Mouse (Mus musculus): ENCODE measurements around the gene Cuedc2.

The Cuedc2 gene

DNA sequence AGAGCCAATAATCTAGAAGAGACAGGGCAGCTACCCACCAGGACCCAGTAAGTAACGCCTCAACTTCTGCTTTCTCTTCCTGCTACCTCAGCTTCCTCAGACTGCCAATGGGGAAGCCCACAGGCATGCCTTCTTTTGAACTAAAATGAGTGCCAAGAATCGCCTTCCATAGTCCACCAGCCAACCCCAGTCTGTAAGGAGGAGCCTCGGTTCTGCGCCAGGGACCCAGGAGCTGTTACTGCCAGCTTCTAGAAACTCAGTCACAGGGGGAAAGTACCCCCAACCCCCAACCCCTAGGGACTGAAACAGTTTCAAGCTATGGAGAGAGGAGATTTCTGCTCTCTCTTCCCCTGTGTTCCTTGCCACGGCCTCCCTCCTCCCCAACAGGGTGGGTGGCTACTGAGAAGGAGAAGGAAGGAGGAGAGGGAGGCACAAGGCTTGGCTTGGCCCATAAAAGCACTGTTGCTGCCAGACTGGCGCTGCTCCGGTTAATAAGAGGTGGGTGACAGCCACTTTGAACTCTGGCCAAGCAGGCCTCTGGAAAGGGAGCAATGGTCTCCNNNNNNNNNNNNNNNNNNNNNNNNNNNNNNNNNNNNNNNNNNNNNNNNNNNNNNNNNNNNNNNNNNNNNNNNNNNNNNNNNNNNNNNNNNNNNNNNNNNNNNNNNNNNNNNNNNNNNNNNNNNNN is 927 bp upstream of the Cuedc2 start:
- DNase-seq (ENCODE audit: low spot score): no peak

DNA sequence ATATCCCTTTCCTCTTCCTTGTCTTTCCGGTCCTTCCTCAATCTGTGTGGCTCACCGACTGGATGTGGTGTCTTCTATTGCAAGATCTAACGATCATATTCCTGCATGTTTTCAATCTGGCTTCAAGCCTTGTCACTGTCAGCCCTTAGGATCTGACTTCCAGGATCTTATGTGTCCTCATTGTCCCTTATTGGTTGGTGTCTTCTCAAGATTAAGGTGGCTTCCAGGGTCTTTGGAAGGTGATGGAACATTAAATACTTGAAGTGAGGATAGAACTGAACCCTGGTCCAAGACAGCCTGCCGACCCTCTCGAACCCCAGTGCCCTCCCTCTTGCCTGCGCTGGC is 412 bp upstream of the Cuedc2 start:
- DNase-seq (ENCODE audit: low spot score): no peak

DNA sequence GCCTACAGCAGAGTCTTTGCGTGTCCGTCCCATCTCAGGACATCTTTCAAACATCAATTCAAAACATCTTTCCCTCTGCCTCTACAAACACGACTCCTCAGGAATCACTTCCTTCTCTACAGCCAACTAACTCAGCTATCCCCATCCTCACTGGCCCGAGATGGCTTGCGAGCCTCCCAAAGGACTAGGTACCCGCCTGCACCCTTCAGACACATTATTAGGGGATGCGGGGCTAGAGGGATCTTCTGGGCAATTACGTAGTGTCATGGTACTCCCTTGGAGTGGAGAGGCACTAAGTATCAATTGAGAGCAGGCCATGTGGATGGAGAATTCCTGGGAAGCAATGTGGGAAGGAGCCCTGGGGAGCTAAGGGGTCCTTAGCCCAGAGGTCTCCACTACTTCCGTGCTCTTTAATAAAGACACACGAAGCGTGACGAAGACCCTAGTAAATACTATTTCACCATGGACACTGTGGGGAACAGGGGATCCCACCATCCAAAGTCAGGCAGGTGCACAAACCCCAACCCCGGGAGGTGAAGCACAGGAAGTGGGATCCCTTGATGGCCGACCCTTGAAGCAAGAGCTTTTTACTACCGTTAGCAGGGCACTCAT is 677 bp downstream of the Cuedc2 start:
- no peak for DNase-seq (ENCODE audit: low spot score)

DNA sequence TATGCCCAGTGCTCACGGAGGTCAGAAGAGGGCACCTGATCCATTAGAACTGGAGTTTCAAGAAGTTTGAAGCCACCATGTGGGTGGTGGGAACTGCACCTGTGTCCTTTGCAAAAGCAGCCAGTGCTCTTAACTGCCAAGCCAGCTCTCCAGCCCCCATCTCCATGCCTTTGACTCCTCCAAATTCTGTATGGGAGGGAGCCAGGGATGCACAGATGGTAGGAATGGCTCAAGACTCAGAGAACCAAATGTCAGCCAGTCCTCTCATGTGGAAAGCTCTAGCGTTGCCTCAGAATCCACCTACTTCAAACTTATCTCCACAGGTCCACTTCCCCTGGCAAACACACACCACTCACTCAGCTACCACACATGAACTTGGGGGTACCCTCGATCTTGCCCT is 4.6 kb downstream of the Cuedc2 start:
- DNase-seq (ENCODE audit: low spot score): no peak

DNA sequence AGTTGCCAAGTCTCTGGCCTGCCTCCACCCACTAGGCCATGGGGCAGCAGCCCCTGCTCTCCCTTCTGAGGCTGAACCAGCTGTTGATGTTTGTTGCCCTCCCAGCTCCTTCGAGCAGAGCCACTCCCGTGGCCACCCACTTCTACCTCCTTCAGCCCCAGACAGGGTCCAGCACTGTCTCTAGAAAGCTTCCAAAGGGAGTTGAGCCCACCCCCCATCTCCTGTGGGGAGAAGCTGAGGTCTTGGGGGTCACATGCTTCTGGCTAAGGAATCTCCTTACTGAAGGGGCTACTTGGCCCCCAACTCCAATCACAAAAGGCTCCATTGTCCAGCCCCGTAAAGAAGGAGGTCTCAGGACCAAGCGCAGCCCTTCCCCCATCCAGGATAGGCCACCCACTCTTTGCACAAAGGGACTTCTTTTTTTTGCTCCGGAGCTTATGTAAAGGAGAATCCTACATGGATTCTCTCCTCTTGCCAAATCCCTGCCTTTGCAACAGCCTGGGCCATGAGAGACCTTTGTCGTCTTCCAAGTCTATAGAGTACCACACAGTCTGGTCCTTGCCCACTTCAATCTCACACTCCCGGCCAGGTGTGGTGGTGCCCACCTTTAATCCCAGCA is 5.7 kb downstream of the Cuedc2 start:
- no peak for DNase-seq (ENCODE audit: low spot score)

DNA sequence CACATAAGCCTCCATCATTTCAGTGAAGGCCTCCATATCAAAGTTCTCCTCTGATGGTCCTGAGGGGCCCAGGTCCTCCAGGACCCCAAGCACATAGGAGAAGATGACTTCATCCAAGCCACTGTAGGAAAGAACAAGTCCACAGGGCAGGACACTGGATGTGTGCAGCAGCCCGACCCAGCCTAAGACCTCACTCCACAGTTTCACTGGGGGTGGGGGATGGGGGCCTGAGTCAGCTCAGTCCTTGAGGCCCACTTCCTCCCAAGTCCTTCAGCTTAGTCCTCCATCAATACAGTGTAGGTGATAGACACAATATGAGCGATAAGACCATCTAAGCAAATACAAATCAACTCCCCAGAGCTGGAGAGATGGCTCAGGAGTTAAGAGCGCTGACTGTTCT is 6.6 kb downstream of the Cuedc2 start:
- no peak for DNase-seq (ENCODE audit: low spot score)

DNA sequence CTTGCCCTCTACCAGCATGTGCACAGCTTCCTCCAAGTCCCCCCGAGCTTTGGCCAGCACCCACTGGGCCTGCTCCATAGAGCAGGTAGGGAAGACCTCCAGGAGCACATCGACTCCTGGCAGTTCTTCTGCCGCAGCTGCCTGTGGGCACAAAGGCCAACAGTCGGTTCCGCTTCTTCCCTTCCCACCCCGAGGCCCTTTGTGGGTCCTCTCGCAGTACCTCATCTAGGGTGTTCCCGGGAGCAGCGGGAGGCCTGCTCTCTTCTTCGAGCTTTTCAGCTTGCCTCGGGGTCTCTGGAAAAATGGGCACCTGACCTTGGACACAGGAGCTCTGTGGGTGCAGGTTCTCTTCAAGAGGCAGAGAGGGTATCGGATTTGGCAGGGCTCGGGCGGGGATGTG is 7.2 kb downstream of the Cuedc2 start:
- DNase-seq (ENCODE audit: low spot score): no peak

DNA sequence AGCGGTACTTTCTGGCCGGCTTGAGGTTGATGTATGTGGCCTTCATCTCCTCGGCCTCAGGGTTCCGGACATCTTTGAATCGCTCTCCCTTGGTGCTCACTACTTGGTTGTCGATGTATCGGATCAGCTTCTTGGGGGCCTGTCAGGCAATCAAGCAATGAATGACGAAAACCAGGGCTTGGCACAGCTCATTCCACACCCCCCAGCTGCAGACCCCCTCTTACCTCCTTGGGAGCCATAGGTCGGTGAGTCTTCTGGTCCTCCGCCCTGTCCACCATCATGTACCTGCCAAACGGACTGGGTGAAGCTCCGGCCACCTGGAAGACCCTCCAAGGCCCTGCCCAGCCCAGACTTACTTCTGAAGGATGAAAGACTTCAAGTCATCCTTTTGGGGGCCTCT is 7.8 kb downstream of the Cuedc2 start:
- DNase-seq (ENCODE audit: low spot score): no peak

DNA sequence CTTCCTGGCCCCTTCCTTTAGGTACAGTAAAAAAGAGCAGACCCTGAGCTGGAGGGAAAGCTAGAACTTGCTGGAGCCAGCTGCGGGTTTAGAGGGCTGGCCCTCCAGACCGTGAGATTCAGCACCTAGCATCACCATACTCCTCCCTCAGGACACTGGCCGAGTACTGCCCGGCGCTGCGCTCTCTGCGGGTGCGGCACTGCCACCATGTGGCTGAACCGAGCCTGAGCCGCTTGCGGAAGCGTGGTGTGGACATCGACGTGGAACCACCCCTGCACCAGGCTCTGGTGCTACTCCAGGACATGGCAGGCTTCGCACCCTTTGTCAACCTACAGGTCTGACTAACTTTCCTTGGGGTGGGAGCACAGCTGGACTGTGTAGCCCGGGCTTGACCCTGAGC is 8.6 kb downstream of the Cuedc2 start:
- DNase-seq (ENCODE audit: low spot score): peak; percentile 86

DNA sequence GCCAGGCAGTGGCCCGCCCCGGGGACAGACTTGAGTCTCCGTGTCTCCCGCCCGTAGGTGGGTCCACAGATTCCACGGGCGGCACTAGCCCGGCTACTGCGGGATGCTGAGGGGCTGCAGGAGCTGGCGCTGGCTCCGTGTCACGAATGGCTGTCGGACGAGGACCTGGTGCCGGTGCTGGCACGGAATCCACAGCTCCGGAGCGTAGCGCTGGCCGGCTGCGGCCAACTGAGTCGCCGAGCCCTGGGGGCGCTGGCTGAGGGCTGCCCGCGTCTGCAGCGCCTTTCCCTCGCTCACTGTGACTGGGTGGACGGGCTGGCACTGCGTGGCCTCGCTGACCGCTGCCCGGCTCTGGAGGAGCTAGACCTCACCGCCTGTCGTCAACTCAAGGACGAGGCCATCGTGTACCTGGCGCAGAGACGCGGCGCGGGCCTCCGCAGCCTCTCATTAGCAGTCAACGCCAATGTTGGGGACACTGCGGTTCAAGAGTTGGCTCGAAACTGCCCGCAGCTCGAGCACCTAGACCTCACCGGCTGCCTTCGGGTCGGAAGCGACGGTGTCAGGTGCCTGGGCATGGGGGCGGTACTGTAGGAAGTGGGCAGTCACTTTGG is 9.4 kb downstream of the Cuedc2 start:
- no peak for DNase-seq (ENCODE audit: low spot score)

DNA sequence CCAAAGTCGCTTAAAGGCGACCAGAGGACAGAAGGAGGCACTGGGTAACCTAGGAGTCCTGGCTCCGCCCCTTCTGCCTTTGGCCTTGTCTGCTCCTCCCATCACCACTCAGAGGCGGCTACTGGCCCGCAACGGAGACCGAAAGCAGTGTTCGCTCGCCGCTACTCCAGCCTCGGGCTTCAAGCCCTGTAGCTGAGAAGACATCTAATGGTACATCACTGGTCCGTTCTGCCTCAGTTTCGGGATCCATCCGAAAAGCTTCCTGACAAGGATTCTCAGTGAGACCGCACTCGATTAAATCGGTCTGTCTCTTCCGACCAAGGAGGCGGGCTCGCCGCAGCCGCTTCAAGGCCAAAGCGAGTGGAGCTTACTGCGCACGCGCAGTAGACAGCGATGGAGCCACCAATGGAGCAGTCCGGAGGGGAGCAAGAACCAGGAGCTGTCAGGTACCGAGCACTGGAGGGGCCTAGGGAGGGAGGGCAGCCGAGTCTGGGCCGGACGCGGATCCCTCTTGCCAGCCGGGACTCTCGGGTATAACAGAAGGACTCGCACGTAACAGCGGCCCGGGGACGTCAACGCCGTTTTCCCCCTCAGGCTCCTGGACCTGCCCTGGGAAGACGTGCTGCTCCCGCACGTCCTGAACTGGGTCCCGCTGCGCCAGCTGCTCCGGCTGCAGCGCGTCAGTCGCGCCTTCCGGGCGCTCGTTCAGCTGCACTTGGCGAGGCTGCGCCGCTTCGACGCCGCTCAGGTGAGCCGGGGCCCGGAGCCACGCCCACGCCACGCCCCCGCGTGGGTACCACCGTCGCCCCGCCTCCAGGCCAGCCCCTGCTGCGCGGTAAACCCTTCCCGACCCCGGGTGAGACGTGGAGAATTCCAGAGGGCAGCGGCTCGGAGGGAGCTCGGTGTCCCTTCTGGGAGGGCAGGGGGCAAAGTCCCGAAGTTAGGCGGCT is 10.1 kb downstream of the Cuedc2 start, which contains the start of gene Fbxl15:
Gene Fbxl15 (plus strand): TSS at position 104 of the 950 bp plus-strand sequence.
- peak; percentile 96 for DNase-seq (ENCODE audit: low spot score)

DNA sequence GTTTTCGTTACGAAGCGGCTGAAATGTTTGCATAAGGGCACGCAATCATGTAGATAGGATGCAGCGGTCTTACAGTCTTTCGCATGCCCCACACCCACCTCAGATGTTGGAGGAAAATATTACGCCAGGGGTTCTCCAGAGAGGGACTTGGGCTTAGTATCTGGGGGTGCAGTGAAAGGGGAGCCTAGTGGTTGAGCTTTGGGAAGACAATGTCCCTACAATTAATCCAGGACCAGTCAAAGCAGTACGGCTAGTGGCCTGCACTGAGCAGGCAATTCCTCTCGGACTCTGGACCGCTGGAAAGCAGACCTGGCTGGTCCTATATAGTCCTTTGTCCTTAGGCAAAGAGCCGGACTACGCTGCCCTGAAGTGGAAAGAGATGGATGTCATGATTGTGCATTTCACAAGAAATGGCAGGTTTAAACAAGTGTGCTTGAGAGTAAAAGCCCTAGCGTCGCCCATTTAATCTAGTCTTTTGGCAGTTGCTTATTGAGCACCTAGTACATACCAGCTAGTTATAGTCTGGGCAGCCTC is 10.9 kb downstream of the Cuedc2 start:
- DNase-seq (ENCODE audit: low spot score): no peak

DNA sequence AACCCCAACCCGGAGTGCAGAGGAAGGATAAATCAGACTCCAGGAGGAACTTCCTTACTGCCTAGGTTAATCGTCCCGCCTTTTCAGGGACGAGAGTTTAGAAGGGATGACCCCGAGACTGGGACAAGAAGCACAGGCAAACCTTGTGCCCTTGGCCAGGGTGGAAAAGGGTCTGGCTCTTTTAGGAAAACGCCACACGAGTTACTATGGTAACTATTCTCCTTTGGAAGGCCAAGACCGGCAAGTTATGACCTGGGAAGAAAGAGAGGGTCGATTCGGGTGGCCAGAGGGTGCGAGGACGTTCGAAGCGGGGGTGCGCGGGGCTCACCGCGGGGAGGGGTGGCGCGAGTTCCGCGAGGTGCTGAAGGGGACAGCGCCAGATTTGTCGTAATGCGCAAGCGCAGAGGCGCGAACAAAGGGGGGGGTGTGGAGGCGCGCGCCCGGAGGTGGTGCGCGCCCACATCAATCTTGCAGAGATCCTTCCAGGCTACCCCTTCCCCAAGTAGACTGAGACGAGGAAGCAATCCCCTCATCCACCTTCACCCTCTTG is 11.7 kb downstream of the Cuedc2 start, which contains the start of gene Psd:
Gene Psd (minus strand): TSS at position 401 of the 550 bp plus-strand sequence.
- DNase-seq (ENCODE audit: low spot score): peak; percentile 64

DNA sequence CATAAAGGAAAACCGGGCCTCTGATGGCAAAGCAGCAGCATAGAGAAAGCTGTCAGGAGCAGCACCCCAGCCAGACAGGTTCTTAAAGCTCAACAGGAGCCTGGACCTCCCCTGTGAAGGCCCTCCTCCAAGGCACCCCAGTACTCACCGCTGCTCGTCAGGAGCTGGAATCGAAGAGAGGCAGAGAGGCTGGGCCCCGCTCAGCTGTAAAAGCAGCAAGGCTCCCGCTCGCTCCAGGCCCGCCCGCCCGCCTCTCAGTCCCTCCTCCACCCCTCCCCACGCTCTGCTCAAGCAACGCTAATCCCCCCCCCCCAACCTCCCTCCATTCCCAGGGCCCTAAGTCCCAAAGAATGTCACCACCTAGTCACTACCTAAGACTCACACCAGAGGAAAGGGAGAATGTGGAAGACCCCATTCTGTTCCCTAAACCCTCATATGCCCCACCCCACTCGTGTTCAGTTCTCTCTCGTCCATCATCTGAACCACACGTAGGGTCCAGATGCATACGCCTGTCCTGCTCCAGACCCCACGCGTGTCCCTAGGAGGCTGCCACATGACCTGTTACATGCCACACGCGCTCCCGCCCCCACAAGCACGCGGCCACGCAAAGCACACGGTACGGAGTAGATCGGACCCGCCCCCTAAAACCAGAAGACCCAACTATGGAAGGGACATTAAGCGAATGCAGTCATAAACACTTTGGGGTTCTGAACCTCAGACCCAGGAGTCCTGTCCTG is 12.3 kb downstream of the Cuedc2 start:
- no peak for DNase-seq (ENCODE audit: low spot score)

DNA sequence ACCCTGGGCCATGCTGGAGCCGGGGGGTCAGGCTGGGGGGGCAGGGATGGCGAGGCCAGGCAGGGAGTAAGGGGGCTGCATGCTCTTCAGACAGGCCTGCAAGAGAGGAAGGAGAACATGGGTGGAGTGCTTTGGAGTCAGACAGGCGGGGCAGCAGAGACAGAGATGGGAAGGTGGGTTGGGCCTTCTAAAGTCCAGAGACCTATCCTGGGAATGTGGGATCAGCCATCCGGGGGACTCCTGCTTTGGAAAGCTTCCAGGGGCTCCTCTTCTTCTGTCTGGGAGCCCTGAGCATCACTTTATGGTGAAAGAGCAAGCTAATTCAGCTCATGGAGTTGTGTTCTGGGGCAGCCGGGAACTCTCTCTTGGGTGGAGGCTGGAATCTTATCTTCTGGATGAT is 13.6 kb downstream of the Cuedc2 start:
- DNase-seq (ENCODE audit: low spot score): no peak

DNA sequence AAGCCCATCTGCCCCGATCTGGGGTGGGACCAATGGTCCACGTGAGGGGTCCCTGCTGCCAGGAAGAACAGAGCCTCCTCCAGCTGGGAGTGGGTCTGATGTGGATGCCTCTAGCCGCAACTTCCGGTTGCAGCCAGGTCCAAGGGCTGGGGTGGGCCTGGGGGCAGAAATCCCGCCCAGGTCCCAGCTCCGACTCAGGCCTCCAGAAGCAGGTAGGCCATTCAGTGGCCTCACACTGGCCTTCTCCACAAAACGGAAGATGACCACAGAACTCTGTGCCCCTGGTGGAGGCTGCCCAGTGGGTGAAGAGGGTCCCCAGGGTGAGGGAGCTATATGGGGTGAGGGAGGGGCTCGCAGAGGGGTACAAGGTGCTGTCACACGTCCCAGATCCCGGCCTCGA is 14.1 kb downstream of the Cuedc2 start:
- DNase-seq (ENCODE audit: low spot score): no peak

DNA sequence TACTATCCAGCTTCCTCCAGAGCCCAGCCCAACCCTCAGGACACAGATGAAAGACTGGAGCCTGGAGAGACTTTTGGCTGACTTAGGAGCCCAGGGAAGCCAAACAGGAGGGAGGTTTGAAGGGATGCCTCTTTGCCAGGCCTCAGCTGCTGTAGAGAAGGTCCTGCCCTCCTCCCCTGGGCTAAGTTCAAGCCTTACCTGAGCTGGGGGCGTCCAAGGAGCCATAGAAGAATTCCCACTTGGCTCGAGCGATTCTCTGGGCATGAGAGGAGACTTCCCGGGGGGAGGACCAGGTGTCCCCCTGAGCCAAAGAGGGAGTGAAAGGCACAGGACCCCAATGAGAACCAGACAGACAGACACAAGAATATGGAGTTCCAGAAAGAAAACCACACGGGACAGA is 14.8 kb downstream of the Cuedc2 start:
- DNase-seq (ENCODE audit: low spot score): no peak

DNA sequence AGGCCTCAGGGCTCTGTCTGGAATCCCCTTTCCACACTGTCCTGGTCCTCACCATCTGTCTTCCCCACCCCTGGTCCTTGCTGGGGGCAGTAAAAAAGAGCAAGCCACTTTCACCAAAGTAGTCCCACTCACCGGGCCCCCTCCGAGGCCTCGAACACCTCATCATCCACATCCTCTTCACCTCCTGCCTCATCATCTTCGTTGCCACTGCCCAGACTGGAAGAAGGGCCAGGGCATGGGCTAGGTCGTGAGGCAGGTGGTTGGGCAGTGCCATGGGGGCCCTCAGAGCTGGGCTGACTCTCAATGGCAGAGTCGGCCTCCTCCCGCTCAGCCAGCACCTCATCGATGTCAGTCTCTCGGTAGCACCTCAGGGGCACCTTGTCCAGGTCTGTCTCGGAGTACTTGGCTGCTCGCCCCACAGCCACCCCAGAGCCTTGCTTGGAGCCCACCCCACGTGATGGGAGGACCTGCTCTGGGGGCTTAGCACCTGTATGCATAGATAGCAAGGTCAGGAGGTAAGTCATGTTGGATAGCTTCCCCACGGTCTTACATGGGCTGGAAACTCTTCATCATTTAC is 15.4 kb downstream of the Cuedc2 start:
- no peak for DNase-seq (ENCODE audit: low spot score)

DNA sequence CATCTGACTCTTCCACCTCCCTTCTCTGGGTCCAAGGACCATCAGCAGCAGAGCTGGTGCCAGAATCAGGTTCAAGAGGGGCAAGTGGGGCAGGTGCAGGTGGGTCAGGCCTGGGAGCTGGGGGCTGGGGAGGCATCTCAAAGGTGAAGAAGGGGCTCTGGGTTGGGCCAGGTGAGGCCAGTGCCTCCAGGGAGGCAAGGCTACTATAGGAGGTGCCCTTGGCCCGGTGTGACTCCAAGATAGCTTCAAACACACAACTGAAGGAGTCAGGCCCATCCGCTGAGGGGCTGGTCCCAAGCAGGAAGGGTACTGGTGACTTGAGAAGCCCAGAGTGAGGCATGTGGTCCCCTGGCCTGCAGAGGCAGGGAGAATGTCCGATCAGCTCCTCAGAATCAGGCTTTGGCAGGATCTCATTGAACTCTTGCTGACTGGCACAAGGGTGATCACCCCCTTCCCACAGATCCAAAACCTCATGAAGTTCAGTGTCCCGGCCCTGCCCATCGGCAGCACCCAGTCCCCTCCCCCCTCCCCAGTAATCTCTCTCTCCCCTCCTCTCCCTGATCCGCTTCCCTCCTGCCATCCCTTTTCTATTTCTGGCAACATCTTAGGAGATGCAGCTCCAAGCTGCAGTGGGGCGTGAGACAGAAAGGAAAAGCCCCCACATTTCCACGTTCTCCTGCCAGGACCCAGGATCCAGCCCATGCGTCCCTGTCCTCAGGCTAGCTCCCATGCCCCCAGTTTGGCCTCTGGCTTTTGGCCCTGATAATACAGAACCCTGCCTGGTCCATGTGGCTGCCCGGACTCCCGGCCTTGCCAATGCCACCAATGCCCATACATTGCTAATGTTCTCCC is 16.1 kb downstream of the Cuedc2 start:
- no peak for DNase-seq (ENCODE audit: low spot score)
